Mouse (Mus musculus): ENCODE data around the gene Itpkc. TPM values are rescaled to one million over a fixed set of nuclear protein-coding genes. Genes with fewer than 3 reads are reported as not detected.

The Itpkc gene
- polyA plus RNA-seq, 1 experiment from 2014 or later = 1.2 TPM

- Histone ChIP-seq H3K9ac (replicated peaks) (no peak overlapping the region), H3K4me2 (ENCODE audit: low read depth, low read length) (no peak overlapping the region), H3K9me3 (ENCODE audit: low read length) (no peaks in the 10 kb centered on the region), H3K4me3 (ENCODE audit: low read depth, low read length) (no peak overlapping the region), H3K36me3 (replicated peaks; ENCODE audit: insufficient read depth, low read length) (peaks cover 44% of the 10 kb centered on the region), H3K27ac (ENCODE audit: low read depth) (no peak overlapping the region), H3K27me3 (ENCODE audit: insufficient read depth, low read length) (no peaks in the 10 kb centered on the region), H3K4me1 (ENCODE audit: insufficient read depth) (peaks cover 43% of the 10 kb centered on the region)
- ATAC-seq = no peak
- TF ChIP-seq CTCF (IDR thresholded peaks at IDR 0.05; ENCODE audit: low read depth) (no peak), EP300 (IDR thresholded peaks at IDR 0.05; ENCODE audit: low read depth) (no peak)
- WGBS (ENCODE audit: insufficient replicate concordance) = 60% methylated on average over 4 of the region's 4 CpGs
- no peak for DNase-seq
These were observed 66.7 kb downstream of the Itpkc start for GRCm38 (mm10) chr7:27161744-27162143.

DNA sequence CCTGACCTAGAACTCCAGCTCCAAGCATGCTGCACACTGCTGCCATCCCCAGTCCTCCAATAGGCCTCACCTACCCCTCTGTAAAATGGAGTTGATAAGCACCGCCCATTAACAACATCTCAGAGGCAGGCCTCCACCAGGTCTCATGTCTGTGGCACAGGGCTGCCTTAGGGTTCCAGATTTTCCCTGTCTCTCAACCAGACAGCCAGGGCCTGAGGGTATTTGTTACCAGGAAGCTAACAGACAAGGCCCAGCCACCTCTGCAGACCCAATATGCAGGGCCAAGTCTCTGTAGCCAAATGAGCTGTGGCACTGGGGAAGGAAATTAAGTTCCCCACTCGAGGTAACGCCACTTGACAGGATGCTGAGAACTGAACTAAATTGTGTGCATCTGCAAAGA is 67.5 kb downstream of the Itpkc start:
- peaks cover 44% of the 10 kb centered on the region for H3K36me3 ChIP-seq (replicated peaks; ENCODE audit: insufficient read depth, low read length)
- H3K27me3 ChIP-seq (ENCODE audit: insufficient read depth, low read length) = no peaks in the 10 kb centered on the region
- no peak overlapping the region for H3K4me2 ChIP-seq (ENCODE audit: low read depth, low read length)
- 0 out of 2 replicates have a peak overlapping the region, but pooled peaks have one; percentile 27 for H3K9ac ChIP-seq (replicated peaks)
- TF ChIP-seq CTCF (IDR thresholded peaks at IDR 0.05; ENCODE audit: low read depth) = no peak
- TF ChIP-seq EP300 (IDR thresholded peaks at IDR 0.05; ENCODE audit: low read depth) = no peak
- WGBS (ENCODE audit: insufficient replicate concordance) = 73% methylated on average over 3 of the region's 3 CpGs
- ATAC-seq (no peak), DNase-seq (no peak)
- peaks cover 43% of the 10 kb centered on the region for H3K4me1 ChIP-seq (ENCODE audit: insufficient read depth)
- peak overlapping the region; percentile 34; the same call in 1 of the 2 replicates for H3K27ac ChIP-seq (ENCODE audit: low read depth)
- H3K4me3 ChIP-seq (ENCODE audit: low read depth, low read length) = no peak overlapping the region
- no peaks in the 10 kb centered on the region for H3K9me3 ChIP-seq (ENCODE audit: low read length)

DNA sequence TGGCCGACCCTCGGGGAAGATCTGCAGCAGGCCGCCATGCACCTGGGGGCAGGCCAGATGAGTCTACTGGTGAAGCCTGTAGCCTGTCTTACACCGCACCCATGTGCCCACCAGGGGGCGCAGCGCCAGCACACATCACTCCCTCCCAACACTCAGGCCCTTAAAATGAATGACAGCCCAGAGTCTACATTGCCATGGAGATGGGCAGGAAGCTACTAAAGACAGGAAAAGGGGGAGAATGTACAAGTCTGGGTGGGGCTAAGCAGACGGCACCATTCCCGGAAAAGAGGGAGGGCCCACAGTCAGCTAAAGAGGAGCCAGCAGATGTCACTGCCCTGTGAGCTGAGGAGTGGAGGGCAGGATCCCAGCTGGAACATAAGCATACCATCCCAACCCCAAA is 68.6 kb downstream of the Itpkc start:
- 8% methylated on average over 8 of the region's 8 CpGs for WGBS (ENCODE audit: insufficient replicate concordance)

GRCm38 (mm10) chr7:27159256-27159655 is 69.2 kb downstream of the Itpkc start:
- ATAC-seq = no peak
- Histone ChIP-seq H3K9me3 (ENCODE audit: low read length) (no peaks in the 10 kb centered on the region), H3K36me3 (replicated peaks; ENCODE audit: insufficient read depth, low read length) (peaks cover 40% of the 10 kb centered on the region), H3K27ac (ENCODE audit: low read depth) (no peak overlapping the region), H3K27me3 (ENCODE audit: insufficient read depth, low read length) (no peaks in the 10 kb centered on the region), H3K4me2 (ENCODE audit: low read depth, low read length) (no peak overlapping the region), H3K9ac (replicated peaks) (no peak overlapping the region), H3K4me1 (ENCODE audit: insufficient read depth) (peaks cover 30% of the 10 kb centered on the region), H3K4me3 (ENCODE audit: low read depth, low read length) (no peak overlapping the region)
- TF ChIP-seq EP300 (IDR thresholded peaks at IDR 0.05; ENCODE audit: low read depth) (no peak), CTCF (IDR thresholded peaks at IDR 0.05; ENCODE audit: low read depth) (no peak)
- no peak for DNase-seq
- 94% methylated on average over 6 of the region's 6 CpGs for WGBS (ENCODE audit: insufficient replicate concordance)

More for the DNA sequence above, 68.6 kb downstream of the Itpkc start:
- H3K36me3 ChIP-seq (replicated peaks; ENCODE audit: insufficient read depth, low read length) = peaks cover 40% of the 10 kb centered on the region
- H3K4me1 ChIP-seq (ENCODE audit: insufficient read depth) = peaks cover 35% of the 10 kb centered on the region
- no peak overlapping the region for H3K9ac ChIP-seq (replicated peaks)
- DNase-seq (peak; percentile 86), ATAC-seq (peak; percentile 83)
- no peak overlapping the region for H3K4me3 ChIP-seq (ENCODE audit: low read depth, low read length)
- H3K4me2 ChIP-seq (ENCODE audit: low read depth, low read length) = no peak overlapping the region
- peak; percentile 98 for TF ChIP-seq CTCF (IDR thresholded peaks at IDR 0.05; ENCODE audit: low read depth)
- TF ChIP-seq EP300 (IDR thresholded peaks at IDR 0.05; ENCODE audit: low read depth) = no peak
- no peaks in the 10 kb centered on the region for H3K9me3 ChIP-seq (ENCODE audit: low read length)
- peak overlapping the region; percentile 34; the same call in 1 of the 2 replicates for H3K27ac ChIP-seq (ENCODE audit: low read depth)
- H3K27me3 ChIP-seq (ENCODE audit: insufficient read depth, low read length) = no peaks in the 10 kb centered on the region

GRCm38 (mm10) chr7:27158171-27158570 is 70.3 kb downstream of the Itpkc start:
- Histone ChIP-seq H3K27me3 (ENCODE audit: insufficient read depth, low read length) (no peaks in the 10 kb centered on the region), H3K27ac (ENCODE audit: low read depth) (no peak overlapping the region), H3K4me2 (ENCODE audit: low read depth, low read length) (no peak overlapping the region), H3K9me3 (ENCODE audit: low read length) (no peaks in the 10 kb centered on the region), H3K4me3 (ENCODE audit: low read depth, low read length) (no peak overlapping the region), H3K9ac (replicated peaks) (no peak overlapping the region), H3K36me3 (replicated peaks; ENCODE audit: insufficient read depth, low read length) (peaks cover 40% of the 10 kb centered on the region), H3K4me1 (ENCODE audit: insufficient read depth) (peaks cover 19% of the 10 kb centered on the region)
- no peak for DNase-seq
- no peak for ATAC-seq
- no peak for TF ChIP-seq CTCF (IDR thresholded peaks at IDR 0.05; ENCODE audit: low read depth)
- no peak for TF ChIP-seq EP300 (IDR thresholded peaks at IDR 0.05; ENCODE audit: low read depth)
- WGBS (ENCODE audit: insufficient replicate concordance) = 90% methylated on average over 9 of the region's 9 CpGs

MicroRNAs encoded within 50 kb of the gene (microRNA counts, 519-probe panel; counts per million panel counts)
- microRNA mmu-miR-1191 = not detected

Small RNA genes within 50 kb of the gene (microRNA-seq; reads per million reads assigned to microRNA genes)
- 10.5 reads per million, percentile 19 among the genes with 10 or more reads in this experiment for gene Mir1191
- not detected for gene Mir3101

Other genes with a start within 250 kb of the Itpkc start
- gene Cyp2a12, start 199.6 kb downstream of the Itpkc start, polyA plus RNA-seq (2015; fragmentation: Nextera tagmentation; extraction: Ambion mirVana) = 70.2 and 81.9 TPM in 2 replicates
- 59.6 and 67.8 TPM in 2 replicates for gene Cyp2f2, start 108.8 kb downstream of the Itpkc start, polyA plus RNA-seq (2015; fragmentation: Nextera tagmentation; extraction: Ambion mirVana)
- gene Cyp2t4, start 74.9 kb downstream of the Itpkc start, polyA plus RNA-seq (2015; fragmentation: Nextera tagmentation; extraction: Ambion mirVana) = not detected in 2 replicates
- 32.9 and 33.5 TPM in 2 replicates for gene Egln2, start 61.9 kb downstream of the Itpkc start, polyA plus RNA-seq (2015; fragmentation: Nextera tagmentation; extraction: Ambion mirVana)
- gene Rab4b, start 49.8 kb downstream of the Itpkc start, polyA plus RNA-seq (2015; fragmentation: Nextera tagmentation; extraction: Ambion mirVana) = 31.5 and 32.7 TPM in 2 replicates
- gene Gm21983, start 47.6 kb downstream of the Itpkc start, polyA plus RNA-seq (2015; fragmentation: Nextera tagmentation; extraction: Ambion mirVana) = not detected in 2 replicates
- gene Mia, start 47.5 kb downstream of the Itpkc start, polyA plus RNA-seq (2015; fragmentation: Nextera tagmentation; extraction: Ambion mirVana) = 0.88 and 0.99 TPM in 2 replicates
- 1.00 and 1.1 TPM in 2 replicates for gene BC024978, start 32.9 kb downstream of the Itpkc start, polyA plus RNA-seq (2015; fragmentation: Nextera tagmentation; extraction: Ambion mirVana)
- gene Snrpa, start 32.4 kb downstream of the Itpkc start, polyA plus RNA-seq (2015; fragmentation: Nextera tagmentation; extraction: Ambion mirVana) = 39.3 and 44.9 TPM in 2 replicates
- 20.1 and 23.5 TPM in 2 replicates for gene Coq8b, start 4.4 kb upstream of the Itpkc start, polyA plus RNA-seq (2015; fragmentation: Nextera tagmentation; extraction: Ambion mirVana)
- 1.1 and 1.2 TPM in 2 replicates for gene Numbl, start 29.8 kb upstream of the Itpkc start, polyA plus RNA-seq (2015; fragmentation: Nextera tagmentation; extraction: Ambion mirVana)
- gene Ltbp4, start 109.0 kb upstream of the Itpkc start, polyA plus RNA-seq (2015; fragmentation: Nextera tagmentation; extraction: Ambion mirVana) = 7.2 and 9.2 TPM in 2 replicates
- 9.5 and 10.9 TPM in 2 replicates for gene Shkbp1, start 127.4 kb upstream of the Itpkc start, polyA plus RNA-seq (2015; fragmentation: Nextera tagmentation; extraction: Ambion mirVana)
- 1.1 TPM in 1 of 2 replicates, not detected in the other for gene Gm20479, start 128.8 kb upstream of the Itpkc start, polyA plus RNA-seq (2015; fragmentation: Nextera tagmentation; extraction: Ambion mirVana)
- 0.02 and 0.18 TPM in 2 replicates for gene Sptbn4, start 219.0 kb upstream of the Itpkc start, polyA plus RNA-seq (2015; fragmentation: Nextera tagmentation; extraction: Ambion mirVana)
- gene Blvrb, start 219.3 kb upstream of the Itpkc start, polyA plus RNA-seq (2015; fragmentation: Nextera tagmentation; extraction: Ambion mirVana) = 372 and 407 TPM in 2 replicates
- 16.2 and 17.0 TPM in 2 replicates for gene Sertad3, start 245.1 kb upstream of the Itpkc start, polyA plus RNA-seq (2015; fragmentation: Nextera tagmentation; extraction: Ambion mirVana)